Mouse (Mus musculus) heart, adult 2 months (tissue): ENCODE data around the gene Taok1.

Experiments
- CTCF ChIP-seq: fragments of 200-600 bp; IDR thresholded peaks from 2 replicates; pipeline ENCODE4 v1.8.1; 2022; ENCODE audit warnings: antibody characterized with exemption, mild to moderate bottlenecking, moderate library complexity
- EP300 ChIP-seq: fragments of 200-500 bp; IDR thresholded peaks from 2 replicates; pipeline ENCODE4 v1.6.1; 2011; ENCODE audit warnings: low read depth, low read length, control low read depth; ENCODE audit not compliant: insufficient read depth
- POLR2A ChIP-seq: fragments of 200-500 bp; IDR thresholded peaks from 2 replicates; pipeline ENCODE4 v1.6.1; 2011; ENCODE audit warnings: mild to moderate bottlenecking, low read depth, low read length, control low read depth; ENCODE audit not compliant: insufficient read depth

DNA sequence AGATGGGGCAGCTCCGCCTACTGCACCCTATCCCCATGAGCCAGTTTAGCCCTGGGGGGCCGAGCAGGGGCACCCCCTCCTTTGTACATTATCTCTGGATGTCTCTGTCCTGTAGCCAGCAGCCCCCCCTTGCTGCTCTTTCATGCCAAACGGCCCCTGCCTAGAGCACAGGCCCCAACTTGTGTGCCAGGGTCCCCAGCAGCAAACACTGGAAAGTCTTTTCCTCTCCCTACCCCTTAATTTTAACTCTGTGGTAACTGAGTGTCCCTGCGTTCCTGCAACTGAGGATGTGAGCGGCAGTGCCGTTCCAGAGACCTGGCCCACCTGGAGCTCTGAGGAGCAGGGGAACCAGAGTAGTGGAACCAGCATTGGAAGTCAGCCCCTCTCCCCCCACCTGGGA, 100.7 kb downstream of the Taok1 start:
- TF ChIP-seq CTCF: no peak
- TF ChIP-seq EP300: no peak
- no peak for TF ChIP-seq POLR2A
